In the genomic region with DNA sequence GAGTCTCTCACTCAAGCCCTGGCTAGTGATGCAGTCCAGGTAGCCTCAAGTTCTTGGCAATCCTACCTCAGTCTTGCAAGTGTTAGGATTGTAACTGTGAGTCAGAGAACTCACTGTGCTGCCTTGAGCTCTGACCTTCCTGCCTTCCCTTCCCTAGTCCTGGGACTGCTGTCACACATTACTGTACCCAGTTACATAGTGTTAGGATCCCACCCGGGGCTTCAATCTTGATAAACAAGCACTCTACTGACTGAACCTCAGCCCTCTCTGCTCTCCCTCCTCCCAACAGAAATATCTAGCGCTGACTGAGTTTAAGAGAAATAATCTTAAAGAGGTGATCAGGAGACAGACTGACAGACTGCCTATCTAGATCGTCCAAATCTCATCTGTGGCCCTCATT, we compare ENCODE assay signal across 32 mouse cellular contexts.
DNase-seq lines count a peak whose midpoint lies in the region; ATAC-seq lines count a peak whose summit lies in the region.
"Had no signal": no experiment of that assay in that cellular context is flagged by ENCODE, and none has a peak within 500 bp of the region (broad histone marks: within the 10 kb centered on the region; RNA-seq: fewer than 3 reads in every experiment).

No protein-coding gene starts in this region.

- H3K9ac ChIP-seq in limb, embryonic 12.5 days (replicated peaks): no peak overlapping the region
- H3K9ac ChIP-seq: forebrain, embryonic 15.5 days; heart, embryonic 15.5 days; kidney, embryonic 15.5 days; liver, embryonic 12.5 days; midbrain, embryonic 12.5 days; neural tube, embryonic 12.5 days had no signal

- no peak overlapping the region for H3K4me3 ChIP-seq in embryonic facial prominence, embryonic 10.5 days
- H3K4me3 ChIP-seq in limb, embryonic 12.5 days (replicated peaks): no peak overlapping the region
- H3K4me3 ChIP-seq: erythroblast, embryonic 14.5 days; forebrain, embryonic 15.5 days; heart, adult 2 months; heart, embryonic 15.5 days; kidney, embryonic 15.5 days; liver, embryonic 12.5 days; midbrain, embryonic 12.5 days; neural tube, embryonic 12.5 days had no signal

- intact Hi-C loops in left cerebral cortex, postnatal 4 days (cut with DNase I): no loop called here

- DNase-seq in heart, adult 11 months: peak; percentile 56
- no peak for DNase-seq in heart, postnatal 4 days
- peak; percentile 43 for DNase-seq in 3T3-L1 (ENCODE audit: low read depth, low spot score)
- DNase-seq in embryonic facial prominence, embryonic 10.5 days (ENCODE audit: low spot score): no peak
- no peak for DNase-seq in adrenal gland, adult 18-20 months (ENCODE audit: low spot score in 2 of 2)
- no peak for DNase-seq in left cerebral cortex, postnatal 4 days
- no peak for DNase-seq in right cerebral cortex, postnatal 36 days (ENCODE audit: low spot score in 2 of 2)
- DNase-seq: adrenal gland, postnatal 25 days; B cell, adult 2 months; cerebellum, adult 8-10 months; cerebellum, postnatal 36 days; gastrocnemius, postnatal 14 days; heart, adult 2 months; heart, postnatal 36 days; kidney, adult 11 months; kidney, postnatal 36 days; layer of hippocampus, postnatal 36 days; lung, adult 18-20 months; lung, postnatal 14 days; right cerebral cortex, postnatal 4 days; thymus, postnatal 25 days had no signal

- no peak overlapping the region for H3K4me2 ChIP-seq in limb, embryonic 12.5 days
- H3K4me2 ChIP-seq: forebrain, embryonic 15.5 days; heart, embryonic 15.5 days; kidney, embryonic 15.5 days; liver, embryonic 12.5 days; midbrain, embryonic 12.5 days; neural tube, embryonic 12.5 days had no signal

- H3K27ac ChIP-seq in embryonic facial prominence, embryonic 10.5 days (replicated peaks): peak overlapping the region; percentile 59
- peak overlapping the region; percentile 94 for H3K27ac ChIP-seq in limb, embryonic 12.5 days
- H3K27ac ChIP-seq: forebrain, embryonic 15.5 days; heart, adult 2 months; heart, embryonic 15.5 days; kidney, embryonic 15.5 days; liver, embryonic 12.5 days; midbrain, embryonic 12.5 days; neural tube, embryonic 12.5 days had no signal

- peaks cover 40% of the 10 kb centered on the region for H3K4me1 ChIP-seq in embryonic facial prominence, embryonic 10.5 days
- H3K4me1 ChIP-seq in limb, embryonic 12.5 days (replicated peaks): peaks cover 52% of the 10 kb centered on the region
- H3K4me1 ChIP-seq: heart, embryonic 15.5 days; kidney, embryonic 15.5 days; liver, embryonic 12.5 days had no signal

- ATAC-seq in limb, embryonic 12.5 days (ENCODE audit: insufficient number of reproducible peaks, insufficient read depth, low FRiP score, low TSS enrichment, low read depth): peak; percentile 38; the same call in 1 of the 2 replicates
- ATAC-seq: activated CD4-positive, CD25-positive, alpha-beta regulatory T cell, adult 4 months; forebrain, embryonic 15.5 days; liver, embryonic 12.5 days had no signal

- no peaks in the 10 kb centered on the region for H3K27me3 ChIP-seq in embryonic facial prominence, embryonic 10.5 days (replicated peaks; ENCODE audit: low read depth, poor library complexity, severe bottlenecking)
- no peaks in the 10 kb centered on the region for H3K27me3 ChIP-seq in limb, embryonic 12.5 days
- H3K27me3 ChIP-seq: CH12.LX; forebrain, embryonic 15.5 days; heart, embryonic 15.5 days; kidney, embryonic 15.5 days; liver, embryonic 12.5 days; neural tube, embryonic 12.5 days had no signal

- H3K36me3 ChIP-seq in embryonic facial prominence, embryonic 10.5 days (replicated peaks): no peaks in the 10 kb centered on the region
- no peaks in the 10 kb centered on the region for H3K36me3 ChIP-seq in limb, embryonic 12.5 days
- H3K36me3 ChIP-seq: forebrain, embryonic 15.5 days; G1E; heart, embryonic 15.5 days; kidney, embryonic 15.5 days; liver, embryonic 12.5 days; midbrain, embryonic 12.5 days; neural tube, embryonic 12.5 days had no signal

- H3K9me3 ChIP-seq in embryonic facial prominence, embryonic 10.5 days: no peaks in the 10 kb centered on the region
- H3K9me3 ChIP-seq in limb, embryonic 12.5 days: no peaks in the 10 kb centered on the region
- H3K9me3 ChIP-seq: forebrain, embryonic 15.5 days; heart, embryonic 15.5 days; kidney, embryonic 15.5 days; liver, embryonic 12.5 days; midbrain, embryonic 12.5 days; neural tube, embryonic 12.5 days had no signal

- 62% methylated on average over 3 of the region's 3 CpGs for WGBS in embryonic facial prominence, embryonic 10.5 days
- 33% methylated on average over 3 of the region's 3 CpGs for WGBS in limb, embryonic 12.5 days

Comparison
In these comparisons a context has a peak if more than half of its experiments do, and no peak if none do; other contexts are left out.
1. DNase-seq: peak in heart, adult 11 months (single experiment) and 3T3-L1 (single experiment); none in heart, postnatal 4 days (single experiment), embryonic facial prominence, embryonic 10.5 days (single experiment), adrenal gland, adult 18-20 months (0 of 2), left cerebral cortex, postnatal 4 days (single experiment) and right cerebral cortex, postnatal 36 days (0 of 2).